Mouse (Mus musculus) kidney, adult 2 months (tissue): ENCODE measurements around the gene Slitrk5.

ENCODE experiments used
- CTCF ChIP-seq: fragments of 200-500 bp; conservative IDR thresholded peaks from 2 replicates; pipeline ENCODE4 v1.5.1; 2011; ENCODE audit warnings: low read depth, mild to moderate bottlenecking, control low read depth, low read length, moderate library complexity, mixed read lengths; ENCODE audit not compliant: insufficient read depth, insufficient read length
- POLR2A ChIP-seq: fragments of 200-500 bp; IDR thresholded peaks from one replicate; pipeline ENCODE4 v1.6.1; 2011; ENCODE audit warnings: low read depth, low read length, control low read depth

- no peak for TF ChIP-seq POLR2A
- no peak for TF ChIP-seq CTCF
Measured at GRCm38 (mm10) chr14:111672942-111673341, 2.0 kb upstream of the Slitrk5 start.
